Mouse (Mus musculus) embryonic facial prominence, embryonic 11.5 days (tissue): ENCODE data around the gene Wfikkn1. TPM values are rescaled to one million over a fixed set of nuclear protein-coding genes. Genes with fewer than 3 reads are reported as not detected.

ENCODE experiments used
- ATAC-seq: fragments of 200-750 bp; cut with Nextera tagmentation; replicated peaks from 2 replicates; pipeline ENCODE4 v1.8.0; 2017; ENCODE audit warnings: low read depth; ENCODE audit not compliant: insufficient number of reproducible peaks, low FRiP score, low TSS enrichment
- DNase-seq: peaks from one replicate; pipeline ENCODE4 v3.0.0-alpha.2; 2015; ENCODE audit warnings: low spot score
- H3K27ac ChIP-seq: fragments of 300-500 bp; sonication (generic); replicated peaks from 2 replicates; pipeline ENCODE4 v1.5.1; 2014; ENCODE audit warnings: mild to moderate bottlenecking, low read depth, low read length, control low read depth
- H3K27me3 ChIP-seq: fragments of 300-500 bp; sonication (generic); 2 replicates; pipeline ENCODE4 v1.6.1; 2014; ENCODE audit warnings: mild to moderate bottlenecking, low read length, moderate library complexity, mixed read lengths; ENCODE audit not compliant: control insufficient read depth, insufficient read depth
- H3K36me3 ChIP-seq: fragments of 300-500 bp; sonication (generic); replicated peaks from 2 replicates; pipeline ENCODE4 v1.6.1; 2014; ENCODE audit warnings: low read depth, mild to moderate bottlenecking, low read length, moderate library complexity, mixed read lengths; ENCODE audit not compliant: control insufficient read depth, insufficient read depth
- H3K4me1 ChIP-seq: fragments of 300-500 bp; sonication (generic); 2 replicates; pipeline ENCODE4 v1.6.1; 2014; ENCODE audit warnings: low read length, mixed read lengths; ENCODE audit not compliant: control insufficient read depth, insufficient read depth
- H3K4me2 ChIP-seq: fragments of 300-500 bp; sonication (generic); 2 replicates; pipeline ENCODE4 v1.6.1; 2014; ENCODE audit warnings: low read depth, mild to moderate bottlenecking, control low read depth, low read length, moderate library complexity
- H3K4me3 ChIP-seq: fragments of 300-500 bp; sonication (generic); 2 replicates; pipeline ENCODE4 v1.5.1; 2014; ENCODE audit warnings: low read depth, low read length, control low read depth
- H3K9ac ChIP-seq: fragments of 300-500 bp; sonication (generic); replicated peaks from 2 replicates; pipeline ENCODE4 v1.6.1; 2014; ENCODE audit warnings: mild to moderate bottlenecking, control low read depth, low read length
- H3K9me3 ChIP-seq: fragments of 300-500 bp; sonication (generic); replicated peaks from 2 replicates; pipeline ENCODE4 v1.6.1; 2016; ENCODE audit warnings: mild to moderate bottlenecking, low read length, inconsistent platforms, mixed read lengths; ENCODE audit not compliant: control insufficient read depth
- WGBS: fragments of 180-500 bp; shearing (Covaris S2); extraction: QIAGEN DNeasy Blood & Tissue Kit; methylation state at CpG from one replicate; pipeline ENCODE4 v1.1.7; 2014; 5-methylcytosine and 5-hydroxymethylcytosine counted together
- polyA plus RNA-seq: library from polyadenylated mRNA; unstranded; fragments of >200 nt; fragmentation: Nextera tagmentation; extraction: Ambion mirVana; gene quantifications from 2 replicates; pipeline ENCODE4 v1.2.1, GENCODE M21; 2014

Wfikkn1 gene
- polyA plus RNA-seq, 1 experiment from 2014 or later = 0.87 TPM

DNA sequence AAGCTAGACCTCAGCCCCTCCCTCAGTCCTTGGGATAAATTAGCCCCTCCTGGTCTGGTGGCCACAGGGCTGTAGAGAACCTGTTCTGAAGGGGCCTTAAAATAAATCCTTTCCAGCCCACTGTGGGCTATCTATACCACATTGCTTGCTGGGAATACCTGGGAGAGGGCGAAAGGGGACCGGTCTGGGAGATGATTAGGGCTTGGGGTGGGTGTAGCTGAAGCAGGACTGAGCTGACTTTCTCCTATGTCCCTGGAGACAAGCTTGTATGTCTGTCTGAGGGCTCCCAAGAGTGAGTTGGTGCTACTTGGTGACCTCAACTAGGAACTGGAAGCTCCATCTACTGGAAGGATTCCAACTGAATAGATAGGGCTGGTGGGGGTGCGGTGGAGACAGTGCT, 3.6 kb downstream of the Wfikkn1 start:
- Histone ChIP-seq H3K4me1 (peaks cover 17% of the 10 kb centered on the region), H3K9ac (no peak overlapping the region), H3K4me3 (no peak overlapping the region), H3K4me2 (no peak overlapping the region), H3K9me3 (no peaks in the 10 kb centered on the region), H3K27ac (no peak overlapping the region), H3K36me3 (no peaks in the 10 kb centered on the region; the same call in 1 of the 2 replicates), H3K27me3 (no peaks in the 10 kb centered on the region)
- WGBS = 93% methylated on average over 3 of the region's 3 CpGs
- no peak for DNase-seq
- no peak for ATAC-seq

DNA sequence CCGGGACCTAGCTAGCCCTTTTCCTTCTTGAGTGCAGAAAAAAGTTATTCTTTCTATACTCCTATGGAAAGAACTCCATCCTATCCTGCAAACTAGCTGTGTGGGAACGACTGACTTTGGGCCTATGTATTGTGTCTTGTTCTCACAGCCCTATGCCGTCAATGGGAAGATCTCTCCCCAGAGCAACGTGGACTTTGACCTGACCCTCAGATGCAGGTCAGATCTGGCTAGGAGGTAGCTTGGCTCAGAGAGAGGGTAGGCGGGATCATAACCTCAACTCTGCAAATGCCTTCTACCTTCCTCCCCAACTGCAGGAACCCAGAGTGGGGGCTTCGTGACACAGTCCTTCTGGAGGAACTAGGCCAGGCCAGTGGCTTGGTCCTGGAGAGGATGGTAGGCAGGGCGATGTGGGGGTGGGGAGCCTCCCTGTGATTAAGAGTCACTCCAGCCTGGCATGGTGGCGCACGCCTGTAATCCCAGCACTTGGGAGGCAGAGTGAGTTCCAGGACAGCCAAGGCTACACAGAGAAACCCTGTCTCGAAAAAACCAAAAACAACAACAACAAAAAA, 4.2 kb downstream of the Wfikkn1 start:
- DNase-seq (no peak), ATAC-seq (no peak)
- Histone ChIP-seq H3K27ac (no peak overlapping the region), H3K9me3 (no peaks in the 10 kb centered on the region), H3K4me1 (peaks cover 13% of the 10 kb centered on the region), H3K9ac (peak overlapping the region; percentile 76), H3K36me3 (no peaks in the 10 kb centered on the region; the same call in 1 of the 2 replicates), H3K27me3 (no peaks in the 10 kb centered on the region), H3K4me2 (peak overlapping the region; percentile 92), H3K4me3 (peak overlapping the region; percentile 79)
- 54% methylated on average over 10 of the region's 10 CpGs for WGBS

DNA sequence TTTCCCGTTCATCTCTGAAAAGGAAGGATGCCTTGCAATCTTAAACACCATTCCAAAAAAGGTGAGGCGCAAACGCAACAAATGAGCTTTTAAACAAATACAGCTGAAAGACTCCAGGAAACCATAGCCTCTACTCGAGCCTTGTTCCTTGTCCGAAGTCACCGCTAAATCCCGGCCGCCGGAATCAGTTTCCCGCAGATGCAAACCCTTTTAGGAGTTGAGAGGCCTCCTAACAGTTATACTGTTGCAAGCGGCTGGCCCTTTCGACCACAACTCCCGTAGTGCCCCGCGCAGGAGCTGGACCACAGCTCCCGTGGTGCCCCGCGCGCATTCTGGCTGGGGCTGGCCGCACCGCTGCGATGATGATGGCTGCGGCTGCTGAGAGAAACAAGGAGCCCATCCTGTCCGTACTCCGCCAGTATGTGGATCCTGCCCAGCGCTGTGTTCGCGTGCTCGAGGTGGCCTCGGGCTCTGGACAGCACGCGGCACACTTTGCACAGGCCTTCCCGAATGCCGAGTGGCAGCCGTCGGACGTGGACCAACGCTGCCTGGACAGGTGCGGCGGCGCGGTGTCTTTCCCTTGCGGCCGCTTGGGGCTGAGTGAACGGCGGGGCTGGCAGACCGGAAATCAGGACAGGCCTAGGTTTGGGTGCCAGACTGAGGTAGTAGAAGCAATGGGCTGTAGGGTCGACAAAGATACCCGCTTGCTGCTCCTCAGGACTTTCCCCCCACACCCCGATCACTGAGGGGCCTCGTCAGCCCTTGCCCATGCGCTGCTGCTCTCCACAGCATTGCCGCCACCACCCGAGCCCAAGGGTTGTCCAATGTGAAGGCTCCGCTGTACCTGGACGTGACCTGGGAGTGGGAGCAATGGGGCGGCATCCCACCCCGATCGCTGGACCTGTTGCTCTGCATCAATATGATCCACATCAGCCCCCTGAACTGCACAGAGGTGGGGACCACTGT, 5.2 kb downstream of the Wfikkn1 start:
- DNase-seq (peak; percentile 93), ATAC-seq (peak; percentile 89)
- no peaks in the 10 kb centered on the region for H3K9me3 ChIP-seq
- peaks cover 5% of the 10 kb centered on the region; the same call in 1 of the 2 replicates for H3K4me1 ChIP-seq
- H3K27ac ChIP-seq = peak overlapping the region; percentile 78
- WGBS = under 1% methylated on average over 59 of the region's 59 CpGs
- H3K4me2 ChIP-seq = peak overlapping the region; percentile 92
- peak overlapping the region; percentile 76 for H3K9ac ChIP-seq
- peak overlapping the region; percentile 79 for H3K4me3 ChIP-seq
- H3K27me3 ChIP-seq = no peaks in the 10 kb centered on the region
- H3K36me3 ChIP-seq = no peaks in the 10 kb centered on the region; the same call in 1 of the 2 replicates

DNA sequence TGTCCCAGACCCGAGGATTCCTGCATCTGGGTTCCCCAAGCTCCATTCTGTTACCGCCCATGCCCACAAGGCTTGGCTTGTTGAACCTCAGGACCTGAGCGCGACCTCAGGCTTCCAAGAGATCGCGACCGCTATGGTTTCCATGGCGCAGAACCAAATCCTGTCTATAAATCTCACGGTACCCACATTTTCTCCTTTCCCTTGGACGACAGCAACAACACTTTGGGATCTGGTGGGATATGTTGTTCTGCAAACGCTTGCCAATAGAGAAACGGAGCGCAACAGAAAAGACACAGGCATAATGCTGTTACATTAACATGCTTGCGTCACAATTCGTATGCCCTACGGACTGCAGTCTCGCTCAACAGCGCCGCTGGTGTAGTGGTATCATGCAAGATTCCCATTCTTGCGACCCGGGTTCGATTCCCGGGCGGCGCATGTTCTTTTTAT, 5.9 kb downstream of the Wfikkn1 start, which contains the start of gene Mettl26:
Mettl26 (plus strand) TSS at position 354 of the 450 bp plus-strand sequence.
- H3K9ac ChIP-seq = peak within 1 kb of the TSS; percentile 76
- H3K9me3 ChIP-seq = no peaks in the 10 kb centered on the region
- H3K27me3 ChIP-seq = no peaks in the 10 kb centered on the region
- peak; percentile 96 for DNase-seq
- H3K4me3 ChIP-seq = peak within 1 kb of the TSS; percentile 79
- H3K27ac ChIP-seq = peak within 1 kb of the TSS; percentile 78
- WGBS = 0% methylated on average over 25 of the region's 25 CpGs
- H3K4me2 ChIP-seq = peak within 1 kb of the TSS; percentile 92
- no peaks in the 10 kb centered on the region for H3K4me1 ChIP-seq
- H3K36me3 ChIP-seq = no peaks in the 10 kb centered on the region; the same call in 1 of the 2 replicates
- 0 out of 2 replicates have a peak, but pooled peaks have one; percentile 15 for ATAC-seq

- WGBS = 6% methylated on average over 14 of the region's 14 CpGs
- DNase-seq (no peak), ATAC-seq (no peak)
- Histone ChIP-seq H3K9ac (peak overlapping the region; percentile 41), H3K27ac (no peak overlapping the region), H3K4me1 (no peaks in the 10 kb centered on the region), H3K4me3 (peak overlapping the region; percentile 79), H3K9me3 (no peaks in the 10 kb centered on the region), H3K4me2 (peak overlapping the region; percentile 35), H3K27me3 (no peaks in the 10 kb centered on the region), H3K36me3 (no peaks in the 10 kb centered on the region; the same call in 1 of the 2 replicates)
Observed at GRCm38 (mm10) chr17:25874148-25874720, 6.4 kb downstream of the Wfikkn1 start.

DNA sequence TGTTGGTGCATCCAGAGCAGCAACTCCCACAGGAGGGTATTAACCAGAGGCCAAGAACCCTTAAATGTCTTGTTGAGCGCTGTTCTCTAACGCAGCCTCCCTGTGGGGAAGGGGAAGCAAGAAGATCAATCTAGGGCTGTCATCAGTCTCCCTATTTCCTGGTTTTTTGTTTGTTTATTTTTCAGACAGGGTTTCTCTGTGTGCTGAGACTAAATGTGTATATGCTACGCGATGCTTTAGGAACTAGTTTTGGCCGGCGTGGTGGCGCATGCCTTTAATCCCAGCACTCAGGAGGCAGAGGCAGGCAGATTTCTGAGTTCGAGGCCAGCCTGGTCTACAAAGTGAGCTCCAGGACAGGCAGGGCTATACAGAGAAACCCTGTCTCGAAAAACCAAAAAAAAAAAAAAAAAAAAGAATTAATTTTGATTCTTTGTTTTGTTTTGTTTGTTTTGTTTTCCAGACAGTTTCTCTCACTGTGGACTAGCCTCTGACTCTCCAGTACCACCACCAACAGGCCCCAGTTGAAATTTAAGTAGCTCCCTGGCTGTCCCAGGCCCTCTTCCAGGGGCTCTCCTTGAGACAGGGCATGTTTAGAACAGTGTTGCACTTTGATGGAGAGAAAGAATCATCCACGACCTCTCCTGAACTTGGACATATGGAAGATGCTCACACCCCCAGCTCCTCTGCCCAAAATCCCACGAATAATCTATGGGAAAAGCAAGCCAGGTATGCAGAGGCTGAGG, 7.1 kb downstream of the Wfikkn1 start:
- no peaks in the 10 kb centered on the region; the same call in 1 of the 2 replicates for H3K36me3 ChIP-seq
- ATAC-seq (no peak), DNase-seq (no peak)
- no peaks in the 10 kb centered on the region for H3K27me3 ChIP-seq
- no peak overlapping the region for H3K27ac ChIP-seq
- no peak overlapping the region for H3K9ac ChIP-seq
- no peak overlapping the region for H3K4me3 ChIP-seq
- H3K9me3 ChIP-seq = no peaks in the 10 kb centered on the region
- no peak overlapping the region for H3K4me2 ChIP-seq
- WGBS = 67% methylated on average over 11 of the region's 11 CpGs
- H3K4me1 ChIP-seq = no peaks in the 10 kb centered on the region

- no peak overlapping the region for H3K4me3 ChIP-seq
- H3K9me3 ChIP-seq = no peaks in the 10 kb centered on the region
- no peak overlapping the region for H3K27ac ChIP-seq
- no peak overlapping the region for H3K9ac ChIP-seq
- H3K4me2 ChIP-seq = no peak overlapping the region
- DNase-seq = no peak
- ATAC-seq = no peak
- no peaks in the 10 kb centered on the region for H3K36me3 ChIP-seq
- no peaks in the 10 kb centered on the region for H3K27me3 ChIP-seq
- H3K4me1 ChIP-seq = peaks cover 3% of the 10 kb centered on the region
- WGBS = 77% methylated on average over 3 of the region's 3 CpGs
Observed at GRCm38 (mm10) chr17:25872676-25873075, 8.0 kb downstream of the Wfikkn1 start.
